Mouse (Mus musculus) megakaryocyte, adult 5-6 weeks (primary cell): Measurements from ENCODE around the gene H6pd. TPM values are rescaled to one million over a fixed set of nuclear protein-coding genes. Genes with fewer than 3 reads are reported as not detected.
"Not testable (repeated sequence)": the region's sequence is repeated elsewhere in the genome, so short reads cannot be mapped to it uniquely, and the experiment has no call there.

Experiments
- ATAC-seq: 2 replicates; pipeline ENCODE4 v1.8.0; 2016; ENCODE audit warnings: mild to moderate bottlenecking, inconsistent platforms; ENCODE audit not compliant: poor library complexity, severe bottlenecking
- total RNA-seq, 2 experiments: library from RNA; stranded (forward) in 1 of 2; stranded (reverse) in 1 of 2; fragments of 153-499, 151-499 nt in 1 of 2; fragments of 221-1000, 200-1000 nt in 1 of 2; gene quantifications; 2 replicates each; pipeline versions ENCODE4 v1.2.3 to v1.2.4; 2015 to 2017

H6pd gene
- total RNA-seq (2015) (14.4 and 16.1 TPM in 2 replicates), total RNA-seq (2017) (26.1 and 32.7 TPM in 2 replicates)

DNA sequence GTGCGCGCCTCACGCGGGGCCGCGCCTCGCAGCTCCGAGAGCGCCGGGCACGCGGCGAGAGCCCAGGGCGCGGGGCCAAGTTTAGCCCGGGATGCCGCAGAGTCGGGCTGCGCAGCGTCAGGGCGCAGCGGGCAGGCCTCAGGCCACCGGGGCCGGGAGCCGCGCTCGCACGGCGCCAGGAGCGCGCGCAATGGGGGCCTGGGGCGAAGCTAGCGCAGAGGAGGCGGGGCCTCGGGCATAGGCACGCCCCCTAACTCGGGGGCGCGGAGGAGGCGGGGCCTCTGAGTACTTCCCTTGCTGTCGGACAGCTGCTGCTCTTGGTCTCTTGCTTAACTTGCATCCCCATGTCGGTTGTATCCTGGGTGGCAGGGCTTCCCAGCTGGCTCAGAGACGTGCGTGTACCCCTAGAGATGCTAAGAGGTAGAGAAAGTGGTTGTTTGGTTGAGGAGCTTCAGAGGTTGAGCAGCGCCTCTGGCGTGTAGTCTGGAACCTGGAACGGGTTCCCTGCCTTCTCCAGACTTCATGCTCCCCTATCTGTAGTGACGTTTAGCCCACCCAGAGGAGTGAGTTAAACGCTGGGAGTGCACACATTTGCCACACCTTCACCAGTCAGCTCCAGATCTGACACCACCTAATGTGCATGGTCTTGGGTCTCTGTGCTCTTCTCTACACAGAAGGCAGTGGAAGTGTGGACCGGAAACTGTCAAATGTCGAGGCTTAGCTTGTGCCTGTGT lies at the start of gene H6pd:
H6pd (minus strand) TSS at position 171 of the 734 bp plus-strand sequence.
- ATAC-seq = peak; percentile 81

DNA sequence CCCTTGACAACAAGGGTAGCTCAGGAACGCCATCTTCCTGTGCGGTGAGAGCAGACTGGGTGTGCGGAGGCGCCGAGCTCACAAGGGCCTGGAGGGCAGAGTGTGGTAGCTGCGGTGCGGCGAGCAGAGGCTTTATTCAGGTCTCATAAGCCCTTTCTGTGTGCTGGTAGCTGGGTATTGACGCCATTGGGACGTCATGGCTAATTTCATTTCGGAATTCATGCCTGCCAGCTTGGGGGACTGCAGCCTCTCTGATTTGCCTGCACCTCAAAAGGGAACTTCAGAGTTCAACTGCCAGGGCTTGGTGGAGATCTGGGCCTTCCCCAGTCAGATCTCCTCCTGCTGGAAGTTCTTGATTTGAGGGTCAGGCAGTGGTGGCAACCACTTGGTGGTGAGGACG lies 48.9 kb upstream of the H6pd start:
- ATAC-seq = no peak

- no peak for ATAC-seq
Observed at GRCm38 (mm10) chr4:150056171-150056570, 47.3 kb upstream of the H6pd start.

DNA sequence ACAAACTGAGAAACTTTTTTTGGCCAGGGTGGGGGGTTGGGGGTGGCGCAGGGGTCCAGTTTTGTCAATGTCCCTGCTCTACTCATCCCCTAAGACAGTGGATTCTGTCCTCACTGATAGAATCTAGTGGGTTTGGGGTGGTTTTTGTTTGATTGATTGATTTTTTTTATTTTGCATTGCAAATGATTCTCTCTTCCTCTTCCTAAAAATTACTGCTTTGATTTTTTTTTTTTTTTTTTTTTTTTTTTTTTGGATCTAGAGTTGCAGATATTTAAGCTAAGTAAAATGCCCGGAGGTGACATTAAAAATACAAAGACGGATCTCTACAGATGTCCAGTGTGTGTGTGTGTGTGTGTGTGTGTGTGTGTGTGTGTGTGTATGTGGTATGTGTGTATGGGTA lies 43.6 kb upstream of the H6pd start:
- no peak for ATAC-seq

GRCm38 (mm10) chr4:150051514-150051913 lies 42.7 kb upstream of the H6pd start:
- ATAC-seq = no peak

DNA sequence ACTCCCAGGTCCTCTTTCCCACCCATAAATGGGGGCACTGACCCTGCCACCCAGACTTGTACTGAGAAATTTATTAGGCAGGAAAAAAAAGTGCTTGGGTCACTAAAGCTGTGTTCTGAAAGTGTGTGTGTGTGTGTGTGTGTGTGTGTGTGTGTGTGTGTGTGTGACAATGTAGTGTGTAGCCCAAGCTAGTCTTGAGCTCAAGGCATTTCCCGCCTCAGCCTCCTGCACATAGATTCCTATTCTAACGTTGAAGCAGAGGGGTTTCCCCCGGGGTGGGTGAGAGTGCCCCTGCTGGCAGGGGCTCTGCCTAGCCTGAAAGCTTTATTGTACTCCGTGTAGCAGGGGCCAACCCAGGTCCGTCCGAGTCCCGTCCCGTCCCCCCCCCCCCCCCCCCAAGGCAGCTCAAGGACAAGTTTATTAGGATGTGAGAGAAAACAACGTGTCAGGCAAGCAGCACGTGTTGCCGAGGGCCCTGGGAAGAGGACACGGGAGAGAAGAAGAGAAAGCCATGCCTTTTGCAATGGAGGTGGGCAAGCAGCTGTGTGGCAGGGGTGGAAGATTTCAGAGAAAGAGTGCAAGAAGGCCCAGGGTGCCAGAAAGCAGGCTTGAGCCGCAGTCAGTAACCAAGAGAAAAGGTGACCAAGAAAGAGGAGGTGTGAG lies 40.9 kb upstream of the H6pd start:
- no peak for ATAC-seq

DNA sequence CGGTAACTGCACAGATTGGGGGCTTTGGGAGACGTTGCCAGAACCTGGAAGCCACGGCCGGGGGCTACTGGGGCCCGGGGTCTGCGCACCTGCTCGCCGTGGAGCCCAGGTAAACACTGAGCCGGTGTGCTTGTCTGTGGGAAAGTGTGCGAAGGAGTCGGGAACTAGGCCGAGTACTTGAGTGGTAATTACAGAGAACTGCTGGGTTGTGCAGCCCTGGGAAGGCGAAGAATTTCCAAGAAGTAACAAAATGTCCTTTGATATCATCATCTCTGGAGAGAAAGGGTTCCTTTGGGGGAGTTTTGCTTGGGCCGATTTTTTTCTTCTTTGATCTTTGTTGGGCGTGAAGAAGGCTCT lies 40.3 kb upstream of the H6pd start:
- ATAC-seq = no peak

- peak; percentile 56 for ATAC-seq
Observed at GRCm38 (mm10) chr4:150048478-150049156, 39.8 kb upstream of the H6pd start.

- peak; percentile 55 for ATAC-seq
Observed at GRCm38 (mm10) chr4:150048038-150048437, 39.2 kb upstream of the H6pd start.

GRCm38 (mm10) chr4:150043591-150043990 lies 34.8 kb upstream of the H6pd start:
- ATAC-seq = no peak

DNA sequence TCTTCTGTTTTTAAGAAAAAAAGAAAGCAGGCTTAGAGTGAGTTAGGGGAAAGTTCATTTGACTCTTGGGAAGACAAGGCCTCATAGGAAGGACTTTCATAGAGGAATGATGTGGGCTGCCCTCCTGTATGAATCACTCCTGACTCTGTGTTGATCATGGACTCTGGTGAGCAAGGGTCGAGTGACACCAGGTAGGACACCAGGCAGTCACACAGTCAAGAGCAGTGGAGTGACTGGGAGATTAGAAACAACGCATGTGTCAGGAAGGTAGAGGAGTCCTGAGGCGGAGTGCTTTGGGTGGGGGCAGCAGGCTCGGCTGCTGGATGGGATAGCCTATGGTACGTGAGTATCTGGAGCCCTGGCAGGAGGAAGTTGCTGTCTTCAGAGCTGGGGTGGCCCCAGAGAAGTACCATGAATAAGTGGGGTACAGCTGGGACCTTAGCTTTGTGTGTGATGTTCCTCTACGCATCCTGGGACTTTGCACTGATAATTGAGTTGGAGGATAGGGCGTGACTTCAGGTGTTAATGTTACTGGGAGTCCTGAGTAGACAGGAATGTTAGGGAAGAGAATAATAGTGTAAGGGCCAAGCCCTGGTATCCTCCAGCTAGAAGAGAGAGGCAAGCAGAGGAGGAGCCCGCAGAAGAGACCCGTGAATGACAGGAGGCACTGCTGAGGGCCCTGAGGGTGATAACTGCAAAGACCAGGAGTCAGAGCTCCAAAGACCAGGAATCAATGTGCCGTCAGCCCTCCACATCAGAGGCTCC lies 32.7 kb upstream of the H6pd start:
- no peak for ATAC-seq

DNA sequence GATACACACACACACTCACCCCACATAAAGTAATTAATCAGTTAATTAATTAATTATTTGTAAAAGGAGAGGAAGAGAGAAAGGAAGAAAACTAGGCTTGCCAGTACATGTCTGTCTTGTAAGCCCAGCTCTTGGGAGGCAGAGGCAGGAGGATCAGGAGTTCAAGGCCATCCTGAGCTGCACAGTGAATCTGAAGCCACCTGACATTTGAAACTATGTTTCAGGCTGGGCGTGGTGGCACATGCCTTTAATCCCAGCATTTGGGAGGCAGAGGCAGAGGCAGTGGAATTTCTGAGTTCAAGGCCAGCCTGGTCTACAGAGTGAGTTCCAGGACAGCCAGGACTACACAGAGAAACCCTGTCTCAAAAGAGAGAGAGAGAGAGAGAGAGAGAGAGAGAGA lies 32.0 kb upstream of the H6pd start:
- ATAC-seq = not testable (repeated sequence)

DNA sequence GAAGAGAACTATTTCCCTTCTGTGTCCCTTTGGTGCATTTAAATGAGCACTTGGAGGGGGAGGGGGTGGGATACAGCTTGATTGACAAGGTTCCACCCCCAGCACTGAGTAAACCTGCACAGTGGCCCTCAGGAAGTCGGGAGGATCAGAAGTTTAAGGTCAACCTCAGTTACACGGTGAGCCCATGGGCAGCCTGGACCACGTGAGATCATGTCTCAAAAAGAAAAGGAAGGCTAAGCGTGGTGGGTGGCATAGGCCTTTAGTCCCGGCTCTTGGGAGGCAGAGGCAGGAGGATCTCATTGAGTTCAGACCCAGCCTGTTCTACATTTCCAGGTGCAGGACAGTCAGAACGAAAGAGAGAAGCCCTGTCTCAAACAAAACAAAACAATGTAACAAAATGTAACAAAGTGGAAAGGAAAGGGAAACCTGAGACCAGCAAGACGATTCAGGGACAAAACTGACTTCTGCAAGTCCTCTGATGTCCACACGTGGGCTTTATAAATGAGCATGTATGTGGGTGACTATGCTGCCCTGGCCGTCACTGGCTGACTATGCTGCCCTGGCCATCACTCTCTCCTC lies 31.3 kb upstream of the H6pd start:
- no peak for ATAC-seq

GRCm38 (mm10) chr4:150038533-150038932 lies 29.7 kb upstream of the H6pd start:
- ATAC-seq = no peak

DNA sequence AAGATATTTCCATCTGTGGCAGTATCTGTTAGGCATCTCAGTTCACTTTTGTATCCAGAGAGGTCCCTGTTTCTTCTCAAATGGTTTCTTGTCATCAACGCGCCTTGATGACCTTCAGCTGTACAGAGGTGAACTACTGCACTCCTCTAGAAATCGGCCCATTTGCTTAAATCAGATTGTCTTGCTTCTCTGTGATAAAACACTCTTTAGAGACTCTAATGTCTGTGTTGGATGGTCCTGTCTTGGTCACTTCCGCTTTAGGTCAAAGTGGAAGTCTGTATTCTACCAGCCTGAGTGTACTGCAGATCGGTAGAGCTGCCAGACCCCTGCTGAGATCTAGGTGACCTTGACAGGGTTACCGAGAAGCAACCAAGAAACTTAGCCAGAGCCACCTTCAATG lies 27.3 kb upstream of the H6pd start:
- no peak for ATAC-seq

DNA sequence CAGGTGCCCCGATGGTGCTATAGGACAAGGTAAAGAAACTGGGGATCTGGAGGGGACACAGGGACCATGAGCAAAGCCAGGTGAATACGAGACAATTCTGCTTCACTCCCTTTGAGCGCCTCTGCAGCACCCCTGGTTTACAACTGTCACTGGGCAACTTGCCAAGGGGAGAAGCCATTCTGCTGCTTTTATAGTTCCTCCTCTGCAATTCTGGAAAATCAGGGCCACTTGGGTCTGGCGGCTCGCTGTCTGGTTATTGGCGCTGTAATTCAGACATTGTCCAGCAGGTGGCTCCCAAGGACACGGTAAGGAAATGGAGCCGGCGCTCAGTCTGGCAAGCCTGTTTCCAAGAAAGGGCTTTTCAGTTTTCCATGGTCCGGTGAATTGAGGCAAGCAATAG lies 26.5 kb upstream of the H6pd start:
- peak; percentile 83 for ATAC-seq

GRCm38 (mm10) chr4:150033261-150033671 lies 24.4 kb upstream of the H6pd start:
- no peak for ATAC-seq

- ATAC-seq = no peak
Observed at GRCm38 (mm10) chr4:150031234-150031890, 22.5 kb upstream of the H6pd start.

DNA sequence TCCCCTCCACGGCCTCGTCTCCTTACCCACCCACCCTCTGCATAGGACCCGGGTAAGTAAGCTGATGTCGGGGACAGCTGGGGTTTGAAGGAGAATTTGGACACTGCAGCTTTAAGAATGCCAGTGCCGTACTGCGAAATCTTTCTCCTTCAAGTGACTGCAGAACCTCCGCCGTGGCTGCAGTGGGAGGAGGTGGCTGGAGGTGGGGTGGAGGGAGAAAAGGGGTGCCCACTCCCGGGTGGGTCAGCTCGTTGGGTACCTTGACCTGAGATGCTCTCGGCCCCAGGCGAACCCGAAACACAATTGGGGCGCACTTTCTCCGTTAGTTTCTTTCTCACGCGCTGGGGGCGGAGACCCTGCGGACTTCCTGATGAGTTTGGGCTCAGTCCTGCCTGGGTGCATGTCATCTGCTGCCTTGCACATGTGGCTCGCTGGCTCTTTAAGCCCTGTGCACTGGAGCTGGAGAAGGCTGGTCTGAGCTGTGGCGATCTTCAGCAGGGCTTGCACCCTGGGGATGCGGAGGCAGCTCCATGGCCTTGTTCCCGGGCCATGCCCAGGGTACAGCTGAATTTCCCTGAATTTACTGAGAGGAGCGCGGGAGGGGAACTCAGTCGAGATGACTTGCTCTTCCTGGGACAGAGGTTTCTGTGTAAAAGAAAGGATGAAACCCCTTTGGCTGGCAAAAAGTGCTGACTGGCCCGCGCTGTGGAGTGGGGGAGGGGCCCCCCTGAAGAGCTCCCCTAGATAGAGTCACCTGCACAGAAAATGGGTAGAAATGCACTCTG lies 21.8 kb upstream of the H6pd start:
- ATAC-seq = peak; percentile 58

DNA sequence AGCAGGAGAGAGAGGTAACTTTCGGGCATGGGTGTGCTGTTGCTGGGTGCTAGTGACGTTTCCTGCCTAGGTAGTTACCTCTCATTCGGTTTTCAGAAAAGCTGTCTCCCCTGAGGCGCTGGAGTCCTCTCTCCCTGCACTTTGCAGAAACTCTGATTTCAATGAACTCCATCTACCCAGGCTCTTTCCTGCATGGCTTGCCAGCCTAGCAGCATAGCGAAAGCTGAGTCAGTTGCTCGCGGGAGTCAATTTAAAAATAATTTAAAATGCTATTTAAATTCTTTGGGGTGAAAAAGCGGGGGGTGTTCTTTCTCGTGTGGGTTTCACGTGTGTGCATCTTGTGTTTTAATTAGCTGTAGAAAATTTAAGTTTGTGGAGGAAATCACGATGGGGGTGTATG lies 21.1 kb upstream of the H6pd start:
- no peak for ATAC-seq
